Mouse (Mus musculus) heart, adult 2 months (tissue): ENCODE data around the gene Gm49325.

Experiments used
- EP300 ChIP-seq: fragments of 200-500 bp; IDR thresholded peaks from 2 replicates; pipeline ENCODE4 v1.6.1; 2011; ENCODE audit warnings: low read depth, low read length, control low read depth; ENCODE audit not compliant: insufficient read depth
- POLR2A ChIP-seq: fragments of 200-500 bp; IDR thresholded peaks from 2 replicates; pipeline ENCODE4 v1.6.1; 2011; ENCODE audit warnings: mild to moderate bottlenecking, low read depth, low read length, control low read depth; ENCODE audit not compliant: insufficient read depth

DNA sequence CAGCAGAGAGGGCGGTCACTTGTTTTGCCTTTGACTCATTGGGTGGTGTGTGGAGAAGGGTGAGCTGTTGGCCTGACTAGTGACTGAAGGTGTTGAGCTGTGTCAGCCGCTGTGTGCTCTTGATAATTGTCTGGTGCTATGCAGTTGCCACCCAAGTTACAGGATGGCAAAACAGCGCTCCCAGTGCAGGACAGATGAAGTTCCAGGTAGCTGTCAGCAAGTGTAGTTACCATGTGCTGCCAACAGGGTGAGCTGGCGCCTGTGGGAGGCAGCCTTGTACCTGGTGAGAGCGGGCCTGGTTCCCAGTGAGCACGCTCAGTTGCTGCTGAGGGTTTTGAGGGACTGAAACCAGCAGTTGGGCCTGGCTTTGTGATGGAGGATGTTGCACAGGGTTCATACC lies 15.2 kb upstream of the Gm49325 start:
- TF ChIP-seq EP300 (0 out of 2 replicates have a peak, but pooled peaks have one; percentile 19), POLR2A (no peak)
